Mouse (Mus musculus) brain, embryonic 18.5 days (tissue): Measurements from ENCODE around the gene Dio1.

Source experiments
- DNase-seq: peaks from one replicate; pipeline ENCODE4 v3.0.0-alpha.2; 2012; ENCODE audit warnings: low read depth, low spot score

The Dio1 gene

GRCm38 (mm10) chr4:107247110-107247509 lies 59.9 kb downstream of the Dio1 start:
- no peak for DNase-seq

DNA sequence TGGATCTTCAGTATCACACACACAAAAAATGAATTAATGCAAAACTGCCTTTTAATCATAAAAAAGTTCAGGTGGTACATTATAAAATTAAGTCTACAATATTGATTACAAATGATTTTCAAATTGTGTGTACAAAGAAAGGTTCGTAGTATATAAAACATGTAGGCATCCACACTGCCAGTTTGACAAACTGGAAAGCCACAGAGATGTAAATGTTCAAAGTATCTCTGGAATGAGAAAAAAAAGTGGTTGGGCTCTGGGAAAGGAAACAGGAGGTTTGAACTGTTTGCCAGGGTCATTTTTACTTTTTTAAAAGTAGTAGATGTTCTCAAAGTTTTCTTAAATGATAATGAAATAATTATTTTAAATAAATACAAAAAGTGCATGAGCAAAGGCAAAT lies 60.9 kb downstream of the Dio1 start:
- no peak for DNase-seq

DNA sequence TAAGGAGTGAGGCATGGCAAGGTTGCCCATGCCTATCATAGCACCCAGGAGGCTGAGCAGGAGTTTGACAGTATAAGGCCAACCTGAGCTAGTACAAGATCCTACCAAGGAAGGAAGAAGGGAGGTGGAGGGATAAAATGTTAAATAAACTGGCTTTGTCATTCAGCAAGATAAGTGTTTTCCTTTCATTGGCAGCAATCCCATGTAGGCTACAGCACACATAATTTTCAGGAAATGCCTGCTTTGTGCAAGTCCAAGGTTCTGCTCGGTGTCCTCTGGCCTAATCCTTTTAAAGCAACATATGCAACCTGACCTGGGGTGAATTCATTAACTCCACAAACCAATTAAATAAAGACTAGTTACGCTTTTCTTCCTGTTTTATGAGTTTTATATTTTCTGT lies 61.6 kb downstream of the Dio1 start:
- DNase-seq = no peak

DNA sequence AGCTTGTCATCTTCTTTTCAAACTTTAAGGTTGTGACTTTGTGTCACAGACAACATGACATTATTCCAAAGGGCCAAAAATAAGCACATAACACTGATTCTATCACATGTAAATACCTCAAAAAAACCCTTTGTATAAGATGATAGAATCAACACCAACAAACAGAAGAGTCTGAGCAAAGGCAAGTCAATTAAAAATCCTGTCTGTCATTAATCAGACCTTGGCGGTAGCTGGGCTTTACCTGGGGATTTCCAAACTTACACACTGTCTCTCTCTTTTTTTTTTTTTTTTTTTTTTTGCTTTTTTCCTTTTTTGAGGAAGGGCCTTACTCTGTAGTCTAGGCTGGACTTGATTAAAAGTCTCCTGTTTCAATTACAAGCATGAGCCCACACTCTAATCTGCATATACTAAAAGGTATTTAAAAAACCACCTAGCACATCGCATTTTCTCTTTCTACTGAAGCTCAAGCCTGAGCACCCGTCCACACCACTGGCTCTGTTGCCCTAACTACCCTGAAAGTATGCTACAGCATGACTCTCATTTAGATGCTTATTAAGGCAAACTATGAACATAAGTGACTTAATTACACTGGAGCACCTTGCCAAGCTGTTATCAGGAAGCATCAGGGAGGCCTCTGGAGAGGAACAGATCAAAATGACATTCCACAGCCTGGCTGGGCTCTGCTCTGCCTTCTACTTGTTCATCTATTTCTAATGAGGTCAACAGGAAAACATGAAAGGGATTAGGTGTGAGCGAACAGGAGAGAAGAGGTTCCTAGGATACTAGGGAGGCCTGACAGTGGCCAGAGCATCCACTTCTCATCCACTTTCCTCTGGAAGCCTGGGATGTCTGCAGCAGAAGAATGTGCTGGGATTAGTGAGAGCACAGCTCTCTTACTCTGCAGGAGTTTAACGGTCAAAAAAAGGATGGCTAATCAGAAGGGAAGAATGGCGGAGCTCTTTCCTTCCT lies 63.3 kb downstream of the Dio1 start:
- DNase-seq = no peak
